Mouse (Mus musculus): ENCODE results near the gene Cwh43.
"Not testable (repeated sequence)": the region's sequence is repeated elsewhere in the genome, so short reads cannot be mapped to it uniquely, and the experiment has no call there.

The Cwh43 gene

DNA sequence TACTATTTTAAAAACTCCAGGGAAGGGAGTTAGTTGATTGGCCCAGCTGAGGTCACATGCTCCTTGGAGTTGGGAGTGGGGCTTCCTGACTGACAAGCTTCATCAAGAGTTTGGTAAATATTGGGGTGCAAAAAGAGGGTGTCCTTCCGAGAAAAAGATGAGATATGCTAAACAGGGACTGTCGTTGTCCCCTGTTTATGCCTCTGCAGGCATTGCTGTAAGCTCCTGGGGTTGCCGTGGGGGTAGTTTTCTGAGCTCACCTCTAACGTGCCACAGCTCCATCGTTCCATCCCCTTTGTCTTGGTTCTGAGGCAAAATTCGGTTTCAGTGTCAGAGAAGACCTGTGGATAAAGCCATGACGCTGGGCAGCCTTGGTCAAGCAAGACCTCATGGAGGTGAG is 74.8 kb downstream of the Cwh43 start, which contains the start of gene Dcun1d4:
Gene Dcun1d4, plus strand, starts transcription at position 301 of the 400 bp plus-strand sequence.
- no peak for DNase-seq

DNA sequence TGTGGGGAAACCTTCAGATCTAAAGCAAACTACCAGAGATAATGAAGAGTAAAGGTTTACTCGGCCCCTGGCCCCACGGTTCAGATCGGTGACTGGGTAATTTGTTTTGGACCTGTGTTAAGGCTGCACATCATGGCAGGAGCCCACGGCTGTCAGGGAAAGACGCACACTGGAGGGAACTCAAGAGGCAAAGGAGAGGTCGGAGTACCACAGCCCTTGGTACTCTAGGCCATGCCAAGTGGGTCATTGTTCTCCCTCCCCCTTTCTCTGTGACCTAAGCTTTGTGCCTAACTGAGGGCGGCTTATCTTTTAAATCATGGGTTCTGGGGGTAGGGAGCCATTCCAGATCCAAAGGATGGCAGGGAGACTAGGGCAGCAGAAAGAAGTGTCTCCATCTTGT is 75.5 kb downstream of the Cwh43 start:
- DNase-seq = no peak

- DNase-seq = not testable (repeated sequence)
Observed at GRCm38 (mm10) chr5:73482381-73482780, 76.5 kb downstream of the Cwh43 start.

- no peak for DNase-seq
Observed at GRCm38 (mm10) chr5:73484016-73484615, 78.2 kb downstream of the Cwh43 start.

DNA sequence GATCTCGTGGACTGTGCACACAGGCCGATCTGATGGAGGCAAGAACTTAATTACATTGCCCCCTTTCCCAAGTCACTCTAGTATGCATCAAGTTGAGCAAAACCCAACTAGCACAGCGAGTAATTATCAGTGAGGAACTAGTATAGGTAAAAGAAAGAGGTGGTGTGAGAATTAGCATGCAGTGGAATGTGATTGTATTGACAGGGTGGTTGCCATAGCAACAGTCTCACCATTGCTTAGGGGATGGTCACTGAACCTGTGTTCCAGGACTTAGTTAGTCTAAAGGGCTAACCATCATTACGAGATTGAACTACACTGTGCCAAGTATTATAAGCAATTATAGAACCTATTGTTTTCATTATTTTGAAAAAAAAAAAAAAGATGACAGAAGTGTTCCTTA is 80.6 kb downstream of the Cwh43 start:
- DNase-seq = no peak

DNA sequence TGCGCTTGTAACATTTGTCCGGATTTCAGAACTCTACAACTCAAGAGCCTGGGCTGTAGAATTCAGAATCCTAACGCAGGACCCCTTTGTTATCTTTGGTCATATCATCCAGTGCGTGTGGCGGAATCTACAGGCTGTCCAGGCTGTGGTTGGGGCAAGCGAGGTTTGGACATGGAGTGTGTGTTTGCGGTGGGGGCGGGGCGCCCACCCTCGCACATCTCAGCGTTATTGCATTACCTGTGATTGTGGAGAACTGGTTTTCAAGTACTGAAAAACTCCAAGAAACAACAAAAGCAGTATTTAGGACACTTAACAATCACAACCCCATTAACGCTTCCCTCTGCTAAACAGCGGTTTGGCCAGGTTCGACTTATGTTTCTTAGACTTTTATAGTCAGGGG is 84.0 kb downstream of the Cwh43 start:
- peak in 1 of 2 experiments; percentile 49 for DNase-seq

DNA sequence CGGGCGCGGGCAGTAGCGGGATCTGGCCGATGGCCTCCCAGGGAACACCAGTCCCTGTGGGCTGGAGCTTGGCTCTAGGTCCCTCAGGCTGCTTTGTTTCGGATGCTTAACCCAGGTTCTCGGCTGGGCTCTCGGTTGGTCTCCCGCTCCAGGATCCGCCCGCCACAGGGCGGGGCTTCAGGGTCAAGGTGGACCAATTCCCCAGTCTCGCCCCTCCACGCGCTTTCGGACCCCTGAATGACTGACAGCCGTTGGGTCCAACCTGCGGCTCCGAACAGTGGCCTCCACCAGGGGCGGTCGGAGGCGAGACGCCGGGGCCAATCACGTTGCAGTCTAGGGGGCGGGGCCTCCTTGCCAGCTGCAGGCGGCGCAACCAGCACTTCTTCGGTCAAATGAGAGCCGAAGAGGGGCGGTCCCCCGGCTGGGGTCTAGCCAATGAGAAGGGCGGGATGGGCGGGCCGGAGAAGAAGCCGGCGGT is 84.8 kb downstream of the Cwh43 start:
- DNase-seq = peak; percentile 100

- DNase-seq = peak in 1 of 2 experiments; percentile 60
Observed at GRCm38 (mm10) chr5:73491074-73491836, 85.4 kb downstream of the Cwh43 start.

DNA sequence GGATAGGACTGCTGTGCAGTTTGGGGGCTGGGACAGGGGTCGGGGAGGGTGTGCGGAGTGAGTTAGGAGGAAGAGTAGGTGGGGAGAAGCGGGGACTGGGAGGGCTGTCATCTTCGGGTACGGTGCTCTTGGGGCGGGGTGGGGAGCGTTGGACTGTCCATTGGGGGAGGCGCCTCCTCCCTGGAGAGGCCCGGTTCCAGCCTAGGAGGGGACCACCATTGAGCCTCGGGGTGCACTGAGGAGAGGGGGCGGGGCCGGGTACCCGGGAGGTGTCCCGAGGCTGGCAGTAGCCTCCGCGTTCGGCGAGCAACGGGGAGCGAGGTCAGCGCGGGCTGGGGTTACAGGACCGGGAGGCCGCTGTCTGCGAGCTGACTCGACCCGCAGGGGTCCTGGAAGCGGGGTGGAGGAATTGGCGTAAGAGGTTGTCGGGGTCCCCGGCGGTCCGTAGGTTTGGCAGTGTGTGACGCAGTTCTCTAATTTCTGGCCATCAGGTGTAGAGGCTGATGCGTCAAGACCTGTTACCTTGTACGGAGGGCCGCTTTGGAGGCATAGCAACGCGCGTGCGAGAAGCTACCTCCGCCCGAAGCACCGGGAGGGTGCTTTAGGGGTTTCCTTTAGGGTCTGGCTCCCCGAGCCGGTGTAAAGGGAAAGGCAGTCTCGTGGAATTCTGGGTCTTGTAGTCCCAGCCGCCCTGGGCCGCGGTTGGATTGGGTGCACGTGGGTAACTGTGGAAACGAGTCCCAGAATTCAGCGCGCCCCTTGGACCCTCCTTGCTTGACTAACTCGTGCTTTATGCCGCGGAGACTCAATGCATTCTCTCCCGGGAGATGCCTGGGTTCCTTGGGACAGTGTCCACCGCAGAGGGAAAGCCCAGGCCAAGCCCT is 86.2 kb downstream of the Cwh43 start:
- DNase-seq = peak; percentile 94 to 96

DNA sequence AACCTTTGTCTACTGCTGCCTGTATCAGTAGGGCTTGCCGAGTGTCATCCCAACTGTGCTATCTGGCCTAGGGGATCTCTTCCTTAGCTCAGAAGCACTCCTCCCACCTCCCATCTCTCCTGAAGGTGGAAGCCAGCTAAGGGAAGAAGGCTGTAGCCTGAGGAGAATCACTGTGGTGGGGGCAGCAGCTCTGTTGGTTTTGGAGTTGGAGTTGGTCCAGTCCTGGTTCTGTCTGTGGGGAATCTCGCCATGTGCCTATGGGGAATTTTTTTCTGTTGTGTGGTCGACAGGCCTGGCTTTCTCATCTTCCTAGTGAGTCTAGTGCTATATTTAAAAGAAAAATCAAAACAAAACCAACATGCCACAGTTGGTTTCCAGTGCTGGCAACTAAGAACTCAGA is 91.5 kb downstream of the Cwh43 start:
- no peak for DNase-seq

DNA sequence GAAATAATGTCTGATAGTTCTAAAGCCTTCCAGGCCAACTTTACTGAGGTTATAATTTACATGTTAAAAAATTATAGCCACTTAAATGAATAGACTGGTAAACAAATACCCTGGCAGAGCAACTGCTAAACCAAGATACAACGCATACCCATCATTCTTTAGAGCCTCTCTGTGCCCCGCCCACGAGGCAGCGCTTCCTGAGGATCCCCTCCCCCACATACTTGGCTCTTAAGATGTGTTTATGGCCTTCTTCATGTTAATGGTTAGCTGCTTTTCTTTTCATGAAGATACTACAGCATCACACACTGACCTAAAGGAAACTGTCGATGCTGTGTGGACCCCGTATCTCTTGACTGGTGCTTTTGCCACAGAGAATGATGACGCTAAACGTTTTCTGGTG is 92.7 kb downstream of the Cwh43 start:
- peak in 1 of 2 experiments; percentile 41 for DNase-seq

DNA sequence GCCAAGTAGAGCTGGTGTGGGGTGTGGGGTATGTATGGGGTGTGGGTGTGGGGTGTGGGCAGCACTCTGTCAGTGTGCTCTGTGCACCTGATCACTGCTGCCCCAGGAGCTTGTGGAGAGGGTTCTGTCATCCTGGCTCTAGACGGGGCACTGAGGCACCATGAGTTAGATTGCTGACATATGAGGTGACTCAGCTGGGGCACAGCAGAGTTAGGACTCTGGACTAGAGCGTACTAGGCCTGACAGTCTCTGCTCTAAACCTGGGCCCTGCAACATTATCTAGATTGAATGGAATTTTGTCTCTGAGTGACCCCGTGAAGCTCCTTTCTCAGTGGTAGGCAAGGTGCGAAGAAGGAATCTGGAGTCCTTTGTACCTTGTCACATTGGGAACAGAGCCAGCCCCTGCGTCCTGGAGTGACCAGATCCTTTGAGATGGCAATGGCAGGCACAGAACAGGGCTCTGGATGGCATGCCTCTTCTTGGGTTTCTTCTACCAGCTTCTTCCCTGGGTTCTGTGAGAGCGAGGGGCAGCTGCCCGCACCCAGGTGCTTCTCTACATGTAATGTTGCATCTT is 95.1 kb downstream of the Cwh43 start:
- peak; percentile 72 to 77 for DNase-seq

DNA sequence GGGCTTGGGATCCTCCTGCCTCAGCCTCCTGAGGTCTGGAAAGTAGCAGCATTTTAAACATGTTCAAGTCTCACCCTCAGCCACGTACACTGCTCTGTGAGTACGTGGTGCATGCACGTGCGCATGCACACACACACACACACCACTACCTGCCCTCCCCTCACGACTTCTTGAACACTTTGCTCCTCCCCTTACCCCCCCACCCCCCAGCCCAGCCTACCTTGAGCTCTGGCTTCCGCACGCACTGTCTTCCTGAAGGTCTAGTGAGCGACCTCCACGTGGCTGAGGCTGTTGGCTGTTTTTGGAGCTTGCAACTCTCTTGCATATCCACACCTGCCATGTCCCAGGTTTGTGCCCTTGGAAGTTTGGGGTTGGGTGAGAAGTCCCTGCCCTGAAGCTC is 96.5 kb downstream of the Cwh43 start:
- DNase-seq = no peak
